Mouse (Mus musculus) lung, adult 18-20 months (tissue): ENCODE measurements at regions not wholly inside any gene's neighbourhood (a gene's known extent, or its start where the extent isn't known, plus 50 kb on each side); places are given as distances from the start of the nearest gene placed in this dataset.

Source experiments
- DNase-seq, 2 experiments: peaks; one replicate each; pipeline ENCODE4 v3.0.0; 2022; ENCODE audit warnings: mixed read lengths in 2 of 2

DNA sequence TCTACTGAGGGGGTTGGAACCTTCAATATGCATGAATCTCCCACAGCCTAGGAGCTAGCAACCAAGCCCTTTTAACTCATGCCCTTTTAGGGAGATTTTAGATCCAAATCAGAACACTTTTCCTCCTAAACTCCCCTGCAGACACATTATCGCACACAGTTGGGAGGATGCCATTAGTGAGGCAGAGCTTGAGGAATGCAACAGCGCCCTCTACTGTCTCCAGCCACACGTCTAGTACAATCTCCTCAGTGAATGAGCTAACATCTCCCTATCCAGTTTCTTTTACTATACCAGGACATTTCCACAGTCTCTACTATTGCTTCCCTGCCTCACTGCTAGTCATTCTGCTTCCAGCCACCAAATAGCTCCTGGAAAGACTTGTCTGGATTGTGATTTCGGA lies 59.3 kb downstream of the 1700080O16Rik start:
- peak; percentile 5 to 38 for DNase-seq

- no peak for DNase-seq
Measured at GRCm38 (mm10) chrX:51911566-51911965, 61.0 kb downstream of the 1700080O16Rik start.

DNA sequence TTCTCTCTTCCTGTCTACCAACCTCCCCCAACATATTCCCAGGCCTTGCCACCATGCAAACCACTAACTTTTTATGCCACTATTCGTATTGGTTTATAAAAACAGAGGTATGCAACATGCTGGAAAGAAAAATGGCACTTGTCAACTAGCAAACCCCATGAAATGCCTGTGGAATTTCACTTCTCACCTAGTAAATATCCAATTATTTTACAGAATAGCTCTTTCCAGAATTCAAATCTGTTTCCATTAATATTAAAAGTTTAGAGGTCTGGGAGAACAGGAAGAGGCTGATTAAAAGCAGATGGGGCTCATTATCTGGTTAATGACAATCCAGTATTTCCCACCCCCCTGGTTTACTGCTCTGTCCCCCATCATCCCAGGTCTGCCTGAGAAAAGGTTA lies 62.0 kb downstream of the 1700080O16Rik start:
- no peak for DNase-seq

GRCm38 (mm10) chrX:51898445-51898844 lies 74.1 kb downstream of the 1700080O16Rik start:
- DNase-seq, result no peak

GRCm38 (mm10) chrX:51897059-51897458 lies 75.5 kb downstream of the 1700080O16Rik start:
- no peak for DNase-seq

- no peak for DNase-seq
Measured at GRCm38 (mm10) chrX:51895646-51896190, 76.9 kb downstream of the 1700080O16Rik start.

- DNase-seq, result no peak
Measured at GRCm38 (mm10) chrX:51892716-51893115, 79.9 kb downstream of the 1700080O16Rik start.

DNA sequence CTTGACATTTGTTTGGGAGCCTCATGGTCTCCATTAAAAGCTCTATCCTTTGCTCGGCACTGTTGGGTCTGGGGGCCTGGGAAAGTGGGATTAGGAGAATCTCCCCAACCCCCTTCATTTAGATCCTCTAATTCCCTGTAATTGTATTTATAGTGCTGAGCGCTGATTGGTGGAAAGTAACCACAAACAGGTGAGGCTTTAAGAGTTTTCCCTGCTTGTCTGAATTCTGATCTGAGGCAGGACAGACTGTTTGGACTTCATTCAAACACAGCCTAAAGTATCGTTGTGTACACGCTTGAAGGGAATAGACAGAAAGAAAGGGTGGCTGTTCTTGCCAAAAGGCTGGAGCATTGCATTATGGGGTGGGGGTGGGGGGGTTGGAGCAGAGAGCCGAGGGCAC lies 85.1 kb upstream of the Usp26 start:
- DNase-seq, result no peak
